Mouse (Mus musculus) forebrain, embryonic 12.5 days (tissue): ENCODE measurements at regions not wholly inside any gene's neighbourhood (a gene's known extent, or its start where the extent isn't known, plus 50 kb on each side); places are given as distances from the start of the nearest gene placed in this dataset.

ENCODE experiments used
- ATAC-seq: fragments of 200-750 bp; cut with Nextera tagmentation; 2 replicates; pipeline ENCODE4 v1.8.0; 2017; ENCODE audit warnings: moderate TSS enrichment; ENCODE audit not compliant: low FRiP score
- H3K27ac ChIP-seq: fragments of 300-500 bp; sonication (generic); 2 replicates; pipeline ENCODE4 v1.5.1; 2016; ENCODE audit warnings: mild to moderate bottlenecking
- H3K27me3 ChIP-seq: fragments of 300-500 bp; sonication (generic); 2 replicates; pipeline ENCODE4 v1.6.1; 2016; ENCODE audit warnings: mild to moderate bottlenecking
- H3K36me3 ChIP-seq: fragments of 300-500 bp; sonication (generic); replicated peaks from 2 replicates; pipeline ENCODE4 v1.6.1; 2016; ENCODE audit warnings: mild to moderate bottlenecking
- H3K4me1 ChIP-seq: fragments of 300-500 bp; sonication (generic); 2 replicates; pipeline ENCODE4 v1.6.1; 2016
- H3K4me2 ChIP-seq: fragments of 300-500 bp; sonication (generic); 2 replicates; pipeline ENCODE4 v1.6.1; 2016; ENCODE audit warnings: mild to moderate bottlenecking, moderate library complexity
- H3K4me3 ChIP-seq: fragments of 300-500 bp; sonication (generic); replicated peaks from 2 replicates; pipeline ENCODE4 v1.5.1; 2016; ENCODE audit warnings: mild to moderate bottlenecking
- H3K9ac ChIP-seq: fragments of 300-500 bp; sonication (generic); 2 replicates; pipeline ENCODE4 v1.6.1; 2016; ENCODE audit warnings: mild to moderate bottlenecking
- H3K9me3 ChIP-seq: fragments of 300-500 bp; sonication (generic); 2 replicates; pipeline ENCODE4 v1.6.1; 2016
- WGBS: fragments of 180-500 bp; shearing (Covaris S2); methylation state at CpG from one replicate; pipeline ENCODE4 v1.1.7; 2016; 5-methylcytosine and 5-hydroxymethylcytosine counted together

GRCm38 (mm10) chr7:136137341-136137740, 421.2 kb upstream of the Mki67 start:
- no peaks in the 10 kb centered on the region for H3K9me3 ChIP-seq
- H3K27me3 ChIP-seq: peaks cover 13% of the 10 kb centered on the region; the same call in 1 of the 2 replicates
- no peak overlapping the region for H3K9ac ChIP-seq
- no peak overlapping the region for H3K4me3 ChIP-seq
- no peak for ATAC-seq
- 92% methylated on average over 2 of the region's 2 CpGs for WGBS
- H3K27ac ChIP-seq: no peak overlapping the region
- H3K36me3 ChIP-seq: no peaks in the 10 kb centered on the region
- no peak overlapping the region for H3K4me2 ChIP-seq
- peaks cover 3% of the 10 kb centered on the region; the same call in 1 of the 2 replicates for H3K4me1 ChIP-seq

DNA sequence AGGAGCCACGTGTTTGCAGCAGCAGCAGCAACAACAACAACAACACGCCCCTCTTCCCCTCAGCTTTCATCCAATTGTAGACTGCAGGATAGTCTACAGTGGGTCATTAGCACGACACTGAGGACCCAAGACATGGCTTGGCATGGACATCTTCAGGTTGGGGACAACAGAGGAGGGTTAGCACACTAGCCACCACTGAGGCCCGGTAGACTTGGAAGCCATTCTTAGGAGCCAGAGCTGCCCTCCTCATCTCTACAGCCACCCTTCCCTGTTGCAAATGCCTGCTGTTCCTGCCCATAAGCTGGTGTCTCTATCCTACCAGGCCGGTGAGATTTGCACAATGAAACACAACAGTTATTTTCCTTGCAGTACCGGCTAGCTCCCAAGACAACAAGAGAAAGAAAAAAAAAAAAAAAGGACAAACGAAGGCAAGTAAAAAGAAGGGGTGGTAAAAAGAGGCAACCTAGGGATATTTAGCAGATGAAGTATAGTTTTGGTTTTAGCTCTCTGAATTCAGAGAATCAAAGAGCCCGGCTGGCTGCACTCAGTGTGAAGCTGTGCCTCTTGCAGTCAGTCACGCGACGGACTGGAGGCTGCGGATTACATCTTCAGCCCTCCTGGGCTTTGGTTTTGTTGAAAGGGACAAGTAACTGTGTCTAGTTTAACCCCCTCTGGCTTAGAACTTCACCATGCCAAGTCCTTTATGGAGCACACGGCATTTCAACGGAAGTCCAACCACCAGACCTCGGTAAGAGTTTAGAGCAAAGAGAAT, 421.9 kb upstream of the Mki67 start:
- Histone ChIP-seq H3K9me3 (0 out of 2 replicates have a peak, but pooled peaks cover 4% of the 10 kb centered on the region), H3K36me3 (no peaks in the 10 kb centered on the region), H3K4me2 (no peak overlapping the region), H3K27ac (no peak overlapping the region), H3K9ac (no peak overlapping the region), H3K4me1 (peaks cover 3% of the 10 kb centered on the region; the same call in 1 of the 2 replicates), H3K4me3 (no peak overlapping the region), H3K27me3 (peaks cover 13% of the 10 kb centered on the region; the same call in 1 of the 2 replicates)
- WGBS: 49% methylated on average over 15 of the region's 15 CpGs
- no peak for ATAC-seq

GRCm38 (mm10) chr7:136142832-136143231, 426.7 kb upstream of the Mki67 start:
- Histone ChIP-seq H3K9me3 (0 out of 2 replicates have a peak, but pooled peaks cover 4% of the 10 kb centered on the region), H3K4me1 (peaks cover 3% of the 10 kb centered on the region; the same call in 1 of the 2 replicates), H3K4me2 (no peak overlapping the region), H3K4me3 (no peak overlapping the region), H3K36me3 (no peaks in the 10 kb centered on the region), H3K27me3 (peaks cover 16% of the 10 kb centered on the region; the same call in 1 of the 2 replicates), H3K27ac (no peak overlapping the region), H3K9ac (no peak overlapping the region)
- ATAC-seq: no peak

DNA sequence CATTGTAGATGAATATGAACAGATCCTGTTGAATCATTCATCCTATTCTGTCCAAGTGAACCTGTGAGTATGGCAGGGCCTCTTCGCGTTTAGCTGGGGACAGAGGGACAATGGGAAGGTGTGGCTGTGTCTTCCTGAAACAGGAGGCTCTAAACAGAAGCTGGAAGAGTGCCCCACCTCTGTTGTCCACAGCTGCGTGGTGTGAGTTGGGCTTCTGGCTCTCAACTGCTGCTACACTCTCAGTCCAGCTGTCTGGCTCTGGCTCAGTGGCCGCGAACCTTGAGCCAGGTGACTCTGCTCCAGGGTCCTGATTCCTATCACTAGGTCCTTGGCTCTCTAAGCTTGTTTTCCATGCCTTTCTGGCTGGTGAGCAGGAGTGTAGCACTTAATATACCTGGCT, 434.0 kb upstream of the Mki67 start:
- Histone ChIP-seq H3K9ac (no peak overlapping the region), H3K27ac (no peak overlapping the region), H3K27me3 (peaks cover 34% of the 10 kb centered on the region), H3K4me2 (no peak overlapping the region), H3K36me3 (no peaks in the 10 kb centered on the region), H3K4me1 (peaks cover 15% of the 10 kb centered on the region), H3K9me3 (no peaks in the 10 kb centered on the region), H3K4me3 (no peak overlapping the region)
- WGBS: 69% methylated on average over 5 of the region's 5 CpGs
- no peak for ATAC-seq

DNA sequence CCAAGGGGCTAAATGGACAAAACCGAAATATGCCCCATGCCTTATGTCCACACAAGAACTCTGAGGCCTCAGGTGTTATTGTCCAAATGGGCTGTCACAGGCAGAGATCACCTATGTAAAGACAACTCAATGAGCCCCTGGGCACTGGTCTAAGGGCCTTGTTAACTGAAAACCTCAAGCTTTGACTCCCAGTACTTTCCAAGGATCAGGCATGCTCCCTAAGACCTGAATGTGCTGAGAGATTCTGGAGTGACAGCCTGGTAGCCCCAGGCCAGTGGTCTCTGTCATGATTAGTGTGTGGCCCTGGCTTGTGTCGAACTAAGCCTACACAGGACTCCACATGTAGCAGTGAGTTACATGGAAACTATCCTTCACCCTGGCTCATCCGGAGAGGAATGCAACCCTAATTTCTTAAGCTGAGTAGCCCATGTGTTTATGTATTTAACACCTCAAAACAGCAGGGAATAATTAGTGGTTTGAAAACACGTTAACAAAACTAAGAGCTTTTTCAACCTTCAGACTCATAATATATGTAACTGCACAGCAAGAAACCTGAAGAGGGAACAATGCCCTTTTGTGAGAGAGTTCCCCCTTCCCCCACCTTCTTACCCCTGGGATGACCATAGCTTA, 435.3 kb upstream of the Mki67 start:
- Histone ChIP-seq H3K9ac (no peak overlapping the region), H3K9me3 (no peaks in the 10 kb centered on the region), H3K27ac (no peak overlapping the region), H3K27me3 (peaks cover 29% of the 10 kb centered on the region), H3K4me2 (no peak overlapping the region), H3K4me3 (no peak overlapping the region), H3K36me3 (no peaks in the 10 kb centered on the region), H3K4me1 (peaks cover 15% of the 10 kb centered on the region)
- 25% methylated on average over 4 of the region's 4 CpGs for WGBS
- no peak for ATAC-seq

GRCm38 (mm10) chr7:136152470-136152869, 436.3 kb upstream of the Mki67 start:
- Histone ChIP-seq H3K9ac (no peak overlapping the region), H3K9me3 (no peaks in the 10 kb centered on the region), H3K27ac (no peak overlapping the region), H3K4me2 (no peak overlapping the region), H3K4me1 (peaks cover 15% of the 10 kb centered on the region), H3K27me3 (peaks cover 29% of the 10 kb centered on the region), H3K36me3 (no peaks in the 10 kb centered on the region), H3K4me3 (no peak overlapping the region)
- 26% methylated on average over 5 of the region's 5 CpGs for WGBS
- ATAC-seq: no peak

GRCm38 (mm10) chr7:136153621-136154020, 437.5 kb upstream of the Mki67 start:
- Histone ChIP-seq H3K27ac (no peak overlapping the region), H3K36me3 (no peaks in the 10 kb centered on the region), H3K4me3 (no peak overlapping the region), H3K9ac (no peak overlapping the region), H3K27me3 (peaks cover 24% of the 10 kb centered on the region), H3K4me2 (no peak overlapping the region), H3K4me1 (peaks cover 15% of the 10 kb centered on the region), H3K9me3 (no peaks in the 10 kb centered on the region)
- 78% methylated on average over 3 of the region's 3 CpGs for WGBS
- ATAC-seq: no peak

DNA sequence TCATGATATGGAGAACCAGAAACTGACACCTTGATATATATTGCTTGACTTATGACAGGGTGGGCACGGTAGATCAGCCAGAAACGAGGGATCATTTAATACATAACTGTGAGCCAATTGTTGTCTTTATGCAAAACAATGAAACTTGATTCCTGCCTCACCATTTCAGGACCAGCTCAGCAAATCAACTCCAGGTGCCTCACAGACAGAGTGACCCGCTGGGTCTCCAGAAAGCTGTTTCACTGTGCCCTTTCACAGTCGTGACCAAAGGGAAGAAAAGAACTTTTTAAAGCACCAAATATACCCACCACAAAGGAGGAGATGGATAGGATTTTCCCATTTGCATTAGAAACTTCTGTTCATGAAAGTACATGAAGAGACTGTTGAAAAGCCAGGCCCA, 443.0 kb upstream of the Mki67 start:
- Histone ChIP-seq H3K9ac (no peak overlapping the region), H3K36me3 (no peaks in the 10 kb centered on the region), H3K27ac (no peak overlapping the region), H3K4me3 (no peak overlapping the region), H3K4me1 (no peaks in the 10 kb centered on the region), H3K9me3 (no peaks in the 10 kb centered on the region), H3K27me3 (0 out of 2 replicates have a peak, but pooled peaks cover 3% of the 10 kb centered on the region), H3K4me2 (no peak overlapping the region)
- WGBS: 37% methylated on average over 4 of the region's 4 CpGs
- no peak for ATAC-seq

DNA sequence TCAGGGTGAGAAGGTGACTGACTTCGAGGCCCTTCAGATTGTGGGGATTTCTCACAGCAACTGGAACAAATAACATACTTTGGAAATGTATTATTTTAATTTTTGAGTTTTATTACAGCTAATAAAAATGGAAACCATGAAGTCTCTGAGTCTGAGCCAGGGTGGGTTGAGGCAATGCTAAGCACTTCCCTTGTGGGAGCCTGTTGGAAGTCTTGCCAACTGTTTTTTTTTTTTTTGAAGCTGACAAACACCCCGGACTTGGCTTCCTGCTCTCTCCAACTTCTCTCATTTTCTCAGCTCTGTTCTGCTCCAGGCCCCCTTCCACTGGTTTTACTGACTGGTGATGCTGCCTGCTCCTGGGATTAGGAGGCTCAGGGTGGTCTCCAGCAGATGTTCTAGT, 445.4 kb upstream of the Mki67 start:
- Histone ChIP-seq H3K4me2 (no peak overlapping the region), H3K9ac (no peak overlapping the region), H3K4me1 (no peaks in the 10 kb centered on the region), H3K4me3 (no peak overlapping the region), H3K27ac (no peak overlapping the region), H3K36me3 (no peaks in the 10 kb centered on the region), H3K9me3 (no peaks in the 10 kb centered on the region), H3K27me3 (no peaks in the 10 kb centered on the region)
- no peak for ATAC-seq
- WGBS: 85% methylated on average over 2 of the region's 2 CpGs

DNA sequence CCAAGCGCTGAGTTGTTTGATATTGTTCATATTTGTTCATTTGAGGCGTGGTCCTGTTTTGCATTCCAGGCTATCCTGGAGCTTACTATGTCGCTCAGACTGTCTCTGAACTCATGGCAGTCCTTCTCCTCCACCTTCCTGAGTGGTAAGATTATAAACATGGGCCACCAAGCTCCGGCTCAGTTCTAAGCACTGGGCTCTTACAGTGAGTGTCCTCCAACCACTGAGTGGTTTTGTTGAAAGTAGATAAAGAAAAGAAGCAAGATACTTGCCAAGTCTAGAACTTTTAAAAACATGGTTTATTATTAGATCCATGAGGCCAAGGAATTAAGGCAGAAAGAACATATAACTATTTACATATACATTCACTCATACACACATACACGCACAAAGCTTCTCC, 448.7 kb upstream of the Mki67 start:
- Histone ChIP-seq H3K27me3 (no peaks in the 10 kb centered on the region), H3K9ac (no peak overlapping the region), H3K4me2 (no peak overlapping the region), H3K4me3 (no peak overlapping the region), H3K36me3 (no peaks in the 10 kb centered on the region), H3K4me1 (no peaks in the 10 kb centered on the region), H3K9me3 (no peaks in the 10 kb centered on the region), H3K27ac (no peak overlapping the region)
- WGBS: 89% methylated on average over 5 of the region's 5 CpGs
- ATAC-seq: no peak

- H3K9me3 ChIP-seq: no peaks in the 10 kb centered on the region
- H3K4me2 ChIP-seq: no peak overlapping the region
- no peak overlapping the region for H3K9ac ChIP-seq
- no peaks in the 10 kb centered on the region for H3K4me1 ChIP-seq
- no peaks in the 10 kb centered on the region for H3K27me3 ChIP-seq
- no peak overlapping the region for H3K4me3 ChIP-seq
- no peak overlapping the region for H3K27ac ChIP-seq
- no peaks in the 10 kb centered on the region for H3K36me3 ChIP-seq
- no peak for ATAC-seq
- 62% methylated on average over 3 of the region's 4 CpGs for WGBS
These were observed 453.1 kb upstream of the Mki67 start for GRCm38 (mm10) chr7:136169261-136169660.

GRCm38 (mm10) chr7:136176373-136176772, 460.2 kb upstream of the Mki67 start:
- peaks cover 4% of the 10 kb centered on the region; the same call in 1 of the 2 replicates for H3K9me3 ChIP-seq
- no peak overlapping the region for H3K9ac ChIP-seq
- peaks cover 13% of the 10 kb centered on the region for H3K27me3 ChIP-seq
- H3K4me1 ChIP-seq: peaks cover 6% of the 10 kb centered on the region; the same call in 1 of the 2 replicates
- no peak overlapping the region for H3K27ac ChIP-seq
- no peak for ATAC-seq
- no peak overlapping the region for H3K4me2 ChIP-seq
- no peaks in the 10 kb centered on the region for H3K36me3 ChIP-seq
- no peak overlapping the region for H3K4me3 ChIP-seq

- no peak overlapping the region for H3K27ac ChIP-seq
- WGBS: 23% methylated on average over 6 of the region's 6 CpGs
- H3K36me3 ChIP-seq: no peaks in the 10 kb centered on the region
- no peak overlapping the region for H3K9ac ChIP-seq
- H3K4me2 ChIP-seq: no peak overlapping the region
- no peak for ATAC-seq
- H3K4me1 ChIP-seq: peaks cover 6% of the 10 kb centered on the region; the same call in 1 of the 2 replicates
- no peak overlapping the region for H3K4me3 ChIP-seq
- H3K27me3 ChIP-seq: peaks cover 18% of the 10 kb centered on the region
- H3K9me3 ChIP-seq: peaks cover 4% of the 10 kb centered on the region; the same call in 1 of the 2 replicates
These were observed 464.8 kb upstream of the Mki67 start for GRCm38 (mm10) chr7:136180996-136181395.
